Mouse (Mus musculus): ENCODE results near the gene Olfr142. TPM values are rescaled to one million over a fixed set of nuclear protein-coding genes. Genes with fewer than 3 reads are reported as not detected.
"Not testable (repeated sequence)": the region's sequence is repeated elsewhere in the genome, so short reads cannot be mapped to it uniquely, and the experiment has no call there.

The Olfr142 gene
- not detected in 2 replicates for polyA plus RNA-seq (2016; fragmentation: Nextera tagmentation; extraction: Ambion mirVana)

- WGBS (ENCODE audit: insufficient replicate concordance): 71% methylated on average over 4 of the region's 4 CpGs
- no peaks in the 10 kb centered on the region for H3K27me3 ChIP-seq (replicated peaks)
Measured at GRCm38 (mm10) chr2:90257492-90257891, at the start of gene Olfr142. Olfr142 (minus strand) TSS chr2:90257592.

DNA sequence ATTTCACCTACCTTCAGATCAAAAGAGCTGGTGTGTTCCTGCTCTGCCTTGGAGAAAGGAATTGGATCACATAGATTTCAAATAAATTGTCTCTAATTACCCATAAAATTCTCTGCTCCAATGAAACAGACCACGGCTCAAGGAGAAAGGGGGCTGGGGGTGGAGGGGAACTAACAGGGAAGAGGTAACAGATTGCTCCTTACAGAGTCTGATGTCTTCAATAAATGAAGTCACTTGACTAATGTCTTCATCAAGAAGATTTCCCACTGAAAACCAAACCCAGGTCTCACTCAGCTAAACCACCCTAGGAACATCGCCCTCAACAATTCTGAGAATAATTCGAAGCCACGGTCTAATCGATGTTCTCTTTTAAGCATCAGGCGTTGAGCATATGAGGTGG is 35.3 kb upstream of the Olfr142 start, which contains the start of gene Olfr1272:
TSS of gene Olfr1272 (minus strand) at position 101 of the 400 bp plus-strand sequence.
- Histone ChIP-seq H3K36me3 (no peaks in the 10 kb centered on the region), H3K4me1 (no peaks in the 10 kb centered on the region), H3K27me3 (replicated peaks) (no peaks in the 10 kb centered on the region), H3K27ac (no peak within 1 kb of the TSS), H3K9ac (no peak within 1 kb of the TSS), H3K9me3 (replicated peaks) (no peaks in the 10 kb centered on the region), H3K4me3 (no peak within 1 kb of the TSS), H3K4me2 (no peak within 1 kb of the TSS)
- ATAC-seq: no peak
- WGBS (ENCODE audit: insufficient replicate concordance): 74% methylated on average over 6 of the region's 6 CpGs

More at GRCm38 (mm10) chr2:90257492-90257891, at the start of gene Olfr142:
- Histone ChIP-seq H3K4me3 (no peak within 1 kb of the TSS), H3K4me2 (no peak within 1 kb of the TSS), H3K9ac (no peak within 1 kb of the TSS), H3K9me3 (replicated peaks) (no peaks in the 10 kb centered on the region), H3K27ac (no peak within 1 kb of the TSS), H3K4me1 (no peaks in the 10 kb centered on the region), H3K36me3 (no peaks in the 10 kb centered on the region)
- ATAC-seq: no peak

DNA sequence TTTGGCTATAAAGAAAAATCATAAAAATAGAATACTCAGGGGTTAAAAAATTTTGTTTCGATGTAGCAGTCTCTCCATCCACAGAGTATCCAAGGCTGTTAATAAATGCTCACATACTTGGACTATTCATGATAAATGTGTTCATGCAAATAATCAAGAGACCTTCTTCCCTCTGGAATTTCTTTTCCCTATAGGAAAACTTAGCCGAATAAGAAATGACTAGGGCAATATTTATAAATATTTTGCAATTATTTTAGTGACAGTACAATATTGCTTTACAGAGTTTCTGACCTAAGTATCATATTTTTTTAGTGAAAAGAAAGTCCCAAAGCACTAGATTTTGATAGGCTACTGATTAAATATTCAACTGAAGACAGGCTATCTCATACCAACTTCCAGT is 13.5 kb upstream of the Olfr142 start, which contains the start of gene Olfr1271:
TSS of gene Olfr1271 (minus strand) at position 101 of the 400 bp plus-strand sequence.
- H3K27ac ChIP-seq: no peak within 1 kb of the TSS
- no peaks in the 10 kb centered on the region for H3K4me1 ChIP-seq
- no peaks in the 10 kb centered on the region for H3K9me3 ChIP-seq (replicated peaks)
- H3K4me3 ChIP-seq: no peak within 1 kb of the TSS
- H3K4me2 ChIP-seq: no peak within 1 kb of the TSS
- no peaks in the 10 kb centered on the region for H3K36me3 ChIP-seq
- 57% methylated on average over 2 of the region's 2 CpGs for WGBS (ENCODE audit: insufficient replicate concordance)
- no peak for ATAC-seq
- H3K9ac ChIP-seq: no peak within 1 kb of the TSS
- no peaks in the 10 kb centered on the region for H3K27me3 ChIP-seq (replicated peaks)

GRCm38 (mm10) chr2:90224393-90224792 is 33.0 kb downstream of the Olfr142 start, which contains the start of gene Olfr1506:
Olfr1506 (minus strand) TSS chr2:90224493.
- not testable (repeated sequence) for H3K9me3 ChIP-seq (replicated peaks); H3K4me2 ChIP-seq; ATAC-seq; H3K4me3 ChIP-seq; H3K36me3 ChIP-seq; H3K27me3 ChIP-seq (replicated peaks); H3K9ac ChIP-seq; H3K4me1 ChIP-seq; H3K27ac ChIP-seq
- no CpG with 5 or more reads among the region's 6 CpGs for WGBS (ENCODE audit: insufficient replicate concordance)

Other genes with a start within 250 kb of the Olfr142 start
- gene Olfr1263, start 245.5 kb downstream of the Olfr142 start, polyA plus RNA-seq (2016; fragmentation: Nextera tagmentation; extraction: Ambion mirVana): not detected in 2 replicates
- gene Olfr1264, start 232.0 kb downstream of the Olfr142 start, polyA plus RNA-seq (2016; fragmentation: Nextera tagmentation; extraction: Ambion mirVana): not detected in 2 replicates
- gene Olfr1265, start 222.3 kb downstream of the Olfr142 start, polyA plus RNA-seq (2016; fragmentation: Nextera tagmentation; extraction: Ambion mirVana): not detected in 2 replicates
- not detected in 2 replicates for gene Olfr140, start 194.0 kb downstream of the Olfr142 start, polyA plus RNA-seq (2016; fragmentation: Nextera tagmentation; extraction: Ambion mirVana)
- gene Olfr1269, start 136.2 kb downstream of the Olfr142 start, polyA plus RNA-seq (2016; fragmentation: Nextera tagmentation; extraction: Ambion mirVana): not detected in 2 replicates
- not detected in 2 replicates for gene Olfr32, start 115.3 kb downstream of the Olfr142 start, polyA plus RNA-seq (2016; fragmentation: Nextera tagmentation; extraction: Ambion mirVana)
- not detected in 2 replicates for gene Olfr1270, start 104.5 kb downstream of the Olfr142 start, polyA plus RNA-seq (2016; fragmentation: Nextera tagmentation; extraction: Ambion mirVana)
- 0.05 TPM in 1 of 2 replicates, not detected in the other for gene Olfr1506, start 33.1 kb downstream of the Olfr142 start, polyA plus RNA-seq (2016; fragmentation: Nextera tagmentation; extraction: Ambion mirVana)
- not detected in 2 replicates for gene Olfr1271, start 13.4 kb upstream of the Olfr142 start, polyA plus RNA-seq (2016; fragmentation: Nextera tagmentation; extraction: Ambion mirVana)
- not detected in 2 replicates for gene Olfr1272, start 35.2 kb upstream of the Olfr142 start, polyA plus RNA-seq (2016; fragmentation: Nextera tagmentation; extraction: Ambion mirVana)
- 0.08 TPM in 1 of 2 replicates, not detected in the other for gene Gm13769, start 64.6 kb upstream of the Olfr142 start, polyA plus RNA-seq (2016; fragmentation: Nextera tagmentation; extraction: Ambion mirVana)
- gene Olfr1274-ps, start 141.1 kb upstream of the Olfr142 start, polyA plus RNA-seq (2016; fragmentation: Nextera tagmentation; extraction: Ambion mirVana): not detected in 2 replicates